Mouse (Mus musculus): Measurements from ENCODE around the gene Itgb5.

- TF ChIP-seq CTCF (IDR thresholded peaks at IDR 0.05; ENCODE audit: extremely low read depth, insufficient read depth, low read length) (no peak), POLR2A (IDR thresholded peaks at IDR 0.05; ENCODE audit: extremely low read depth, insufficient read depth, low read length) (no peak)
Measured at GRCm38 (mm10) chr16:33879556-33879955, 50.1 kb downstream of the Itgb5 start.
